Mouse (Mus musculus): ENCODE measurements around the gene Srpk2.
"Not testable (repeated sequence)": the region's sequence is repeated elsewhere in the genome, so short reads cannot be mapped to it uniquely, and the experiment has no call there.

Srpk2 gene

DNA sequence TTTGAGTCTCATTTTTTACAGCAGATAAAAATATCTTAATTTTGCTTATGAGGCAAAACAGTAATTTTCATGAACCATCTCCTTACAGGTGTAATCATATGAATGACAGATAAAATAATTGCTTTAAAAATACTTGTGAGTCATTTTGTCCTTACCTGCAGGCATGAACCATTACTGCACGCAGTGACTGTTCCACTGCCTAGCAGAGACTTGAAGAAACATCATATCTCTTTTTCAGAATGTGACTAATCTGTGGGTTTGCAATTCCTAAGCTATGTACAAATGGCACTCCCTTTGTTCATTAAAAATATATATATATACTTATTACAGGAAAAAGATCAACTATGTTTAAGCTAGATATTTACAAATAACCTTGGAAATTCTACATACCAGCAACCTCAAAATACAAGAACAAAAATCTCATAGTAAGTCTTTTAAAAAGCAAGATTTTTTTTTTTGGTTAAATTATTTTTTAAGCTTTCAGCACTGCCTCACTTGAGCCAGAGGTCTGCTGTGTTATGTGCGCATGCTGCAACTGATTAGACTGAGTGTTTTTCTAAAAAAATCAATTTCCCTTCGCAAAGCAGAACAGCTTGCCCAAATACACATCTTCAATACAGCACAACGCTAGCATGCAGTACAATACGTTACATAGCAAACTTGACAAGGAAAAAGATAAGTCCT, 68.7 kb downstream of the Srpk2 start:
- no peak for DNase-seq (ENCODE audit: low read depth in 1 of 2, low spot score in 2 of 2)

DNA sequence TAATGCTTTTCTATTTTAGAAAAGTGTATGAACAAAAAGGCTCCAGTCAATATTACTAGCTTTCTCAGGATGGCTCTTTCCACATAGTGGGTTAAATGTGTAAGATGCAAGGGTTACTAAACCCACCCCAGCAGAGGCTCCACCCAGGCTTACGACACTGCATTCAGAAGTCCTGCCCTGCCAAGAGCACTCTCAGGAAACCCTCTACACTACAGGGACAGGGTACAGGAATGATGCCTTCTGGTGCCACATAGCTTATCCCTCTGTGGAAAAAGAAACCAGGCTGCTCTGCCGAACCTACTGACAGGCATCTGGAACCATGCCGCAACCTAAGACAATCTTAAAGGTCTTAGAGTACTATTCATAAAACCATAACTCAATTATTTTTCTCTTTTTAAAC, 71.6 kb downstream of the Srpk2 start:
- DNase-seq (ENCODE audit: low read depth in 1 of 2, low spot score in 2 of 2), result no peak

DNA sequence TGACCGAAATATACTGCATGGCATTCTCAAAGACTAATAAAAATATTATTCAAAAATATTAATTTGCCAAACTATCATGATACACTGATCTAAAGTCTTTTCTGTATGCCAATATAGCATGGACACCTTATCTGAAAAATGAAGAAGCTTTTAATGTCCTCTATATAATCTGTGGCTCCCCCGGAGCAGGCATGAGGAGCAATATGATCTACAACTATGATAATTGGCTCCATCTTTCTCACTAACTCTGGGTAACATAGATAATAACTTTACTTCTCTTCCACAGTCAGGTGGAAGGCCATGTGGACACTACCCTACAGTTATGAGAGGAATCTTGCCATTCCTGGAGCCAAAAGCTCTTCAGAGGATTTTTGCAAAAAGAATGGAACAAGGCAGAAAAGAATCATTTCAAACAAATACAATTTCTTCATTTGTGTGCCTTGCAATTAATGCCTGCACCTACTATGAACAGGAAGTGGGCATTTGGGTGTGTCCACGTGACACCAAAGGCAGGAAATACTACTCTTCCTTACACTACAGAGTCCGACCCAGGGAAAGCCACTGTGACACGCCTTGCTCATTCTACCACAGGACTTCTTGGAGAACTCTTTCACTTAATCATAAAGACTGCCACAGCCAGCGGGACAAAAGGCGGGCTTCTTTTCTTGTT, 80.2 kb downstream of the Srpk2 start:
- no peak for DNase-seq (ENCODE audit: low read depth in 1 of 2, low spot score in 2 of 2)

DNA sequence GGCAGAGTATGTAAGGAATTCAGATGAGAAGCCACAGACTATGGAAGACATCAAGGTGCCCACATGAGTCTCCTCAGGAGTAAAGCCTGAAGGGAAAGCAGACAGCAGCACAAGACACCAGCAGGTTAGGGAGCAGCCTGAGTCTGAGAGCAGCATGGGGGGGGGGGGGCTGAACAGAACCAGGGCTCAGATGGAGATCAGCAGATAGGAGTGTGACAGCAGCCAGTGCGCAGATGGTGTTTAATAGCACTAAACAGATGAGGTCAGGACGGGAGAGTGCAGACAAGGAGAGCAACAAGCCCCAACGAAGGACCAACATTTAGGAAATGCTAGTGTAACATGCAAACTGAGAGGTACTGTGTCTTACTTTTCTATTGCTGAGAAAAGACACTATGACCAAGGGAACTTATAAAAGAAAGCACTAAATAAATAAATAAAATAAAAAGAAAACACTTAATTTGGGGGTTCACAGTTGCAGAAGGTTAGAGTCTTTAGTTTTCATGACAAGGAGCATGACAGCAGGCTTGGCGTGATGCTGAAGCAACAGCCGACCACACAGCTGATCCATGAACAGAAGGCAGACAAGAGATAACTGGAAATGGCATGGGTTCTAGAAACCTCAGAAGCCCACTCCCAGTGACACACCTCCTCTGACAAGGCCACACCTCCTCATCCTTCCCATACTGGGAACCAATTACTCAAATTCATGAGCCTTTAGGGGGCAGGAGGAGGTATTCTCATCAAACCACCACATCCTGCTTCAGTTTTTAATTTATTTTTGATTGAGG, 84.5 kb downstream of the Srpk2 start:
- no peak for DNase-seq (ENCODE audit: low read depth in 1 of 2, low spot score in 2 of 2)

DNA sequence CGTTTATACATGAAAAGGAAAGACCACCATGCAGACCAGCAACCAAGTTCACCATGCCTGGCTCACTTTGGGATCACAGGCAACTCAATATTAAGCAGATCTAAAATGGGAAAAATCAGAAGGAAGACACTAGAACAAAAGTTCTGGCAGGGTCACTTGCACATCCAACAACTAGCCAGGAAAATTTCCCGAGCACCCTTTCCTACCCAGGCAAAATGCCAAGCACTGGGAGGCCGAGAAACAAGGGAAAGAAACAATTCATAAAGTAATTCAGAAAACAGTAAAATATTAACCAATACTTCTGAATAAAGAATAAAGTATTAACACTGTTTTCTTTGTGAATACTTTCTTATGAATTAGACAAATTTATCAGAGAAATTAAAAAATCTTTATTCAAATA, 85.2 kb downstream of the Srpk2 start:
- no peak for DNase-seq (ENCODE audit: low read depth in 1 of 2, low spot score in 2 of 2)

DNA sequence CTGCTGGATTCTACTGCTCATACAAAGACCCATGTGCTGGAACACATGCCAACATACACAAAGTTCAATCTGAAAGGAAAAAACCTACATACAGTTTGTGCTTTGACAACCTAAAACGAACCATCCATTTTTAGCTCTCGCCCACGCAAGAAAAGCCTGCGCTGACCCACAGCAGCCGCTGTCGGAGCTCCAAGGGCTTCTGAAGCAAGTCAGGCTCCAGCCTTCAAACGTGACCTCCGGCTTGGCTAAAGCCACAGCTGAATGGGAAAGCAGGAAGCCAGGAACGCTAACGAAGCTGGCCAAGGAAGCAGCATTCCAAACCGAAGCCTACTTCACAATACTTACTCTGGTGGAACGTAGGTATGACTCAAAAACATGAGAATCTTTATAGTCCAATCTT, 85.9 kb downstream of the Srpk2 start:
- no peak for DNase-seq (ENCODE audit: low read depth in 1 of 2, low spot score in 2 of 2)

DNA sequence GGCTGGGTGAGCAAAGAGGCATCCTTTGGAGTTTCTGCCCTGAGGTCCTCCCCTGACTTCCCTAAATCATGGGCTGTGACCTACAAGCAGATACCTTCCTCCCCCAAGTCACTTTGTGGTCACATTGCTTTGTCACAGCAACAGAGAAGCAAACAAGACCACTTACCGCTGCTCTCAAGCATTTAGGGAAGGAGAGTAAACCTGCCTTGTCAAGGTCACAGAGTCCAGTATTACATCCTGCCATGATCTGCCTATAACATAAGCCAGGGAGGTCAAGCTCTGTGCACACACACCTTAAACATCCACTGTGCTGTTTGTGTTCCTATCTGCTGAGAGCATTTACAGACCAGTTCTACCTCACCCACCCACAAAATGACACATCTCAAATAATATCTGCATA, 86.4 kb downstream of the Srpk2 start:
- DNase-seq (ENCODE audit: low read depth in 1 of 2, low spot score in 2 of 2), result peak; percentile 10 to 28

DNA sequence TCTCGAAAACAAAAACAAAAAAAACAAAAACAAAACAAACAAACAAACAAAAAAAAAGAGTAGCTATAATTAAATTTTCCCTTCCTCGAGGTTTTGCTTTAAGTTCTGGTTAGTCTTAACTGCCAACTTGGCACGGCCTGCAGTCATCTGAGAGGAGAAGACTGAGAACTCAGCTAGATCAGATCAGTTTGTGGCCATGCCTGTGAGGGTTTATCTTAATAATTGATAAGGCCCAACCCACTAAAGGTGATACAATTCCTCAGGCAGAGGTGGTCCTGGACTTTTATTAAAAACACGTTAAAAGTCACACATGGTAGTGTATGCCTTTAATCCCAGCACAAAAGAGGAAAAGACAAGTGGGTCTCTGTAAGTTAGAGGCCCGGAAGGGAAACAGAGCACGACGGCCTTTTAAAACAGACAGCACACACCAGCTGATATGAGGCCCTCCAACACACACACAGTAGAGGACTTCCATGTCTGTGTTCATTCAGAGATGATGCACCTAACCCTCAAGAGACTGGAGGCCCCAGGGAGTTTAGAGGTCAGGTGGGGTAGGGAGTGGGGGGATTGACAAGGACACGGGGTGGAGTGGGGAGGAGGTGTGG, 87.1 kb downstream of the Srpk2 start:
- DNase-seq (ENCODE audit: low read depth in 1 of 2, low spot score in 2 of 2), result no peak

DNA sequence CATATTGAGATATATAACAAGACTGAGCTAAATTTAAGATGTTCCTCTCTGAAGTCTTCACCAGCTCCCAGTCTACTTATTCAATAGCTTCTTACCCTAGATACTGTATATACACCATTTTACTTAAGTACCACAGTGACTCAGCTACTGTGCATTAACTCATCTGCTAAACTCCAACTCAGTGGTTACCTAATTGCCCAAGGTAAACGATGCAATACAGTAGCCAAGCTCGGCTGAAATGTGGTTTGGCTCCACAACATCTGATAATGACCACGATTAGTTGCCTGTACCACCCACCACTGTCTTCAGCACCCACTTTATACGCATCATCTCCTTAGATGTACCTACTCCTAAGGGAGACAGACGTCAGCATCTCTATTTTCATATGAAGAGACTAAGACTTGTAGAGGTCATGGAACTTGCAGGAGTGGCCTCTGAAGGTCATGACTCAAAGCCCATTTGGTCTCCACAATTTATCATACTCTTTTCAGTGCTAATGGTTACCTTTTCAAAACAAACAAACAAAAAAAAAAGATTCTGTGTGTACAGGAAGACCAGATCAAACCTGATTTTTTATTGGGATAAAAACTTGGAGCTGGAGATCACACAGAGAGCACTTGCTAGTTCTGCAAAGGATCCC, 88.0 kb downstream of the Srpk2 start:
- no peak for DNase-seq (ENCODE audit: low read depth in 1 of 2, low spot score in 2 of 2)

DNA sequence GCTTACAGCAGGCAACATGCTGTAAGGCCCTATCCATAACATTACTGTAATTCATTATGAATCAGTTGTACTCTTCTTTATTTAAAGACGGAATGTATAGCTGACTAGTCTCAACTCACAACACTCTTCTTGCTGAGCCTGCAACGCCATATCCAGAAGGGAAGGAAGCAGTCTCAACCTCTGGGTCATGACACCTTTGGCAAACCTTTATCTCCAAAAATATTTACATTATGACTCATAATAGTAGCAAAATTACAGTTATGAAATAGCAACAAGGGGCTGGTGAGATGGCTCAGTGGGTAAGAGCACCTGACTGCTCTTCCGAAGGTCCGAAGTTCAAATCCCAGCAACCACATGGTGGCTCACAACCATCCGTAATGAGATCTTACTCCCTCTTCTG, 94.1 kb downstream of the Srpk2 start:
- DNase-seq (ENCODE audit: low read depth in 1 of 2, low spot score in 2 of 2), result not testable (repeated sequence)

DNA sequence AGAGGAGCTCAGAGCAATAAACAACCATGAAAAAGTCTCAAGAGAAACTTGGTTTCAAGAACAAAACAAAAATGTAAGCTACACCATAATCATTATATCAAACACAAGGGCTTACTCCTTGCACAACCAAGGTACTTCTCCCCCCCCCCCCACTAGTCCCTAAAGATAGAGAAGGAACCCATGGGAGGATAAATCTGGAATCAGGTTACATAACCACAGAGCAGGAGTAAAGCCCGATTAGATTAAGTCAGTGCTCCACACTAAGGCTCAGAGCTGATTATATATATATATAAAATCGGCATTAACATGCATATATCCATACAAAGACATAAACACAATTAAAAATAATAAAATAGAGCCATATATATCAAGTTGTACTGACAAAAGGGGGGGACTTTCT, 96.8 kb downstream of the Srpk2 start:
- DNase-seq (ENCODE audit: low read depth in 1 of 2, low spot score in 2 of 2), result no peak

DNA sequence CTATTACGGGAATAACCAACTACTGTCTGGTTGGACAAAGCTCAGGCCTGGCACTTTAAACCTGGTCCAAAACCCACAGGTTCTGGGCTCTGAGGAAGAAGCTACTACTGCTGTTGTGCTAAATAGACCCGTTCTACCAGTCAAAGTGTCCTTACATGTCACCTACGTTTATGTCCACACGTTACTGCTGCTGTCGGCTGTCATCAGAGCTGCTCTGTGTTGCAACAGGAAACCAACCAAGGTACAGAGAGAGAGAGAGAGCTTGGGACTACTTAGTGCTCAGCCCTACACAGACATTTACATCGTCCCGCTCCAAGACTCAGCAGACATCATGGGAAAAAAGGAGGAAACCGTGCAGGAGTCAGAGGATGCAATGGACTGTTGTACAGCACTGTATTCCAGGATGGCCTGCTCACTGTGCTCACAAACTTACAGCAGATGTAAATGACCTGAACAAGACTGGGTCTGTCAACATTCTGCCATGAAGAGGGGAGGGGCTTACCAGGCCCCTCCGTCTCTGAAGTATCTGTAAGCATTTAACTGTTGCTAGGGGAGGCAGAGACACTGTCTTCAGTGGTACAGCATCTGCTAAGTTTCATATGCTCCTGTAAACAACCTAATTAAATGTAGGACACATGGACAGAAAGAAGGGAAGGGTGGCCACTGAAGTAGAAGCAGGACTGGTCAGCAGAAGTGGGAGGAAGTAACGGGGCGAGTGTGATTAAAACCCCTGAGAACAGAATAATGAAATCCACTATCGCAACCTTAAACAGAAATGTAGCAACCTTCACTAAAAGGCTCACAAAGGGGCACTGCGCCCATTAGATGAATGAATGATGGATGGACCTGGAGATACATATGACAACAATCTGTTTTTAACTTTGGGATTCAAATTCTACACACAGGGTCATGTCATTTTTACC, 97.6 kb downstream of the Srpk2 start:
- DNase-seq (ENCODE audit: low read depth in 1 of 2, low spot score in 2 of 2), result no peak

DNA sequence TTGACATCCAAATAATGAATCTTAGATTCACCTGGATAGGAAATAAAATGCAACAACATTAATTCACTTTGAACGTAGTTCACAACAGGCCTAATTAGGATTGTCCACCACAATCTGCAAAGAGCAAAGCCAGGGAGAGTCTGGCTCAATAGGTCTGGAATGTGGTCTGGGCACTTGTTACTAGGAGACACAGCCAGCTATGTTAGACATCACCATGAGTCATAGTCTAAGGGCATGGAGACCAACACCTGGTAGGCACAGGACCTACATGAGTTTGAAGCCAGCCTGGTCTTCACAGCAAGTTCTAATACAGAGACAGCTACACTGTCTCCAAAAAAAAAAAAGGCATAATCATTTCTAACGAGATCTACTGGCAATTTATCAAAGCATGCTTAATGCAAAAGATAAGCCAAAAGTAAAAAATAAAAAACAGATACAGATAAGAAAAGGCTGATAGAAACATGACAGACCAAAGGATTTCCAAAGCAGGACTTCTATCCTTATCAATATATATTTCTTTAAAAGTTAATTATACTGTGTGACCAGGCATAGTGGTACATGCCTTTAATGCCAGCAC, 102.8 kb downstream of the Srpk2 start:
- DNase-seq (ENCODE audit: low read depth in 1 of 2, low spot score in 2 of 2), result no peak

DNA sequence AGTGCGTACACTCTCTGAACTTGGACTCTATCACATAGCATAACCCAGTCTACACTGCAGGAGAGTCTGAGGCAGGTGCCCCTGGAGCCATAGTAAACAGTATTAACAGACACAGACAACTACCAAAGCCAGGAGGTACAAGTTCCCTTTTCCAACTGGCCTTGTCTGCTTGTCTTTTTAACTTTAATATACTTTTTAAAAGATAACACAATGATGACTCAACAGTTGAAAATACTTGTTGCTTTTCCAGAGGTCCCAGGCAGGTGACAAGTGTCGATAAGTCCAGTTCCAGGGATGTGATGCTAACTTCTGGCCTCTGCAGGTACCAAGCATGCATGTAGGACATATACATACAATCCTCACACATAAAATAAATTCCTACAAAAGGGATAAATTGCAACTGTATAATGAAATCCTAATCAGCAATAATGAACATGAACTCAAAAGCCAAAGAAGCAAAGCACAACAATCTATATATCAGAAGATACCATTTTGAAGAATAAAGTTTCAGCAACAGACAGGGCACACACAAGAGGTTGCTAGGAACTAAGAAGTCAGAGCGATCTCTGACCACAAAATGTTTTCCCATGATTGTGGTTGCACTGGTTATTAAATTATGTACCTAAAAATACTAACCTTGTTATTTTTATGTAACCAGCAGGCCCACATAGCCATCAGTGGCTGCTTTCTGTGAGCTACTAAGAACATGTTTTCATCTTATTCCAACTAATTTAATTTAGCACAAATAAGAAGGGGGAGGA, 105.1 kb downstream of the Srpk2 start:
- DNase-seq (ENCODE audit: low read depth in 1 of 2, low spot score in 2 of 2), result no peak

DNA sequence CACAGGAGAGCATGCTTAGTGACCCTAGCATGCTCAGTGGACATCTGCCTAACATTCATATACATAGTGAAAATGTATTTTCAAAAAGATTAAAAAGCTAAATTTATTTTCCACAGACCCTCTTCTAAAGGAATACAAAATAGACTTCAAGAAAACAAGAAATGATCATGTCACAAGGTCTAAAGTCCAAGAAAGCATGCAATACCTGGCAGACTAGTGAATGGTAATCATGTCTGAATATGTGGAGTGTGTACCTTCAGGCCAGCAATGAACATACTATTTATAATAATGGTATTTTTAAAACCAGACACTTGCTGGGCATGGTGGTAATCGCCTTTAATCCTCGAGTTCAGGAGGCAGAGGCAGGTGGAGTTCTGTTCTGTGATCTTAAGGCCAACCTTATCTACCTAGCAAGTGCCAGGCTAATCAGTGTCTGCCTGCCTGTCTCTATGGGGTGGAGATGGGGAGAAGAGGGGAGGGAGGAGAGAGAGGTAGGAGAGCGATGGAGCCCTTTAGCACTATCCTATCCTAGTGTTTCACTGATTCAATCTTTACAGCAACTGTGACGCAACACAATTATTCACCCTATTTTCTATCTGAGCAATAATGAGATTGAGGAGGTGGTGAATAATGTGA, 106.0 kb downstream of the Srpk2 start:
- DNase-seq (ENCODE audit: low read depth in 1 of 2, low spot score in 2 of 2), result no peak

DNA sequence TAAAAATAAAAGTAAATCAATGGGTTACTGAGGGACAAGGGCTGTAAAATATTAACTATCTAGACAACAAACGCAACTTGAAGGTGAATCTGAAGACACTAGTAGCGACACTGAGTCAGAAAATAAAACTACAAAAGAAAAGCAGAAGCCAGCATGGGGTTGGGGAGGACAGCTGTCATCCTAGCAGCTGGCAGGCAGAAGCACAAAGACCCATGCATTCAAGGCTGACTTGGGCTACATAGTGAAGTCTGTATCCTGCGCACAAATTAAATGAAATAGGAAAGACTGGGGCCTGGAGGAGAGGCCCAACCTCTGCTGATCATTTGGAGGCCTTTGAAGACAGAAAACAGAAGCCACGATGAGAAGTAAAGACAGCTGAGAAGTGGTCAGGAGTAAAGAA, 106.6 kb downstream of the Srpk2 start:
- no peak for DNase-seq (ENCODE audit: low read depth in 1 of 2, low spot score in 2 of 2)

DNA sequence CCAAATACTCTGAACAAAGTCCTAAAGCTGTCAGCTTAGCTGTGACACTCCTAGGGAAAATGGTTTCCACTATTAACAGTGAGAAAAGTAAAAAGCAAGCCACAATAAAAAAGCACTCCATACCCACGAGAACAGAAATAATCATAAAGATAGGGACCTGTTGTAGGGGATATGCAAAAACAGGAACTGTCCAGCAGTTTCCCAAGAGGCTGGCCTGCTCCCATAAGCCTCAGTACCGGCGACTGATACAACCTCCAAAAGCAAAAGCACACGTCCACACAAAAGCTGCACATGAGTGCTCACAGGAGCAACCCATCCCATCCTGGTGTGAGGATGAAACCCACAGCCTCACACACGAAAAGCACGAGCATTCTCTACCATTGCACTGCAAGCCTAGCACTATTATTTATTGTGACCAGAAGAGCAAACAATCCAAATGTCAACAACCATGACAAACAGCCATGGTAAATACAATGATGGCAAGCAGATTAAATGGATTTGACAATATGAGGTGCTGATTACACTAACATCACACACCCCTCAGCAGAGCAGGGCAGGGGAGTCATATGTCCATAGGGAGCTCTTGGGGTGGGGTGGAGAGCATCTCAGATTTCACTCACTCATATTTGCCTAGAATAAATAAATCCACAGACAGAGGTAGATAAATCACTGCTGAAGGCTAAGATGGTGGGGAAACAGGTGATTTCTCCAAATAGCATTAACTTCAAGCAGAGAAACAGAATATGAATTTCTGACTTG, 107.9 kb downstream of the Srpk2 start:
- no peak for DNase-seq (ENCODE audit: low read depth in 1 of 2, low spot score in 2 of 2)

DNA sequence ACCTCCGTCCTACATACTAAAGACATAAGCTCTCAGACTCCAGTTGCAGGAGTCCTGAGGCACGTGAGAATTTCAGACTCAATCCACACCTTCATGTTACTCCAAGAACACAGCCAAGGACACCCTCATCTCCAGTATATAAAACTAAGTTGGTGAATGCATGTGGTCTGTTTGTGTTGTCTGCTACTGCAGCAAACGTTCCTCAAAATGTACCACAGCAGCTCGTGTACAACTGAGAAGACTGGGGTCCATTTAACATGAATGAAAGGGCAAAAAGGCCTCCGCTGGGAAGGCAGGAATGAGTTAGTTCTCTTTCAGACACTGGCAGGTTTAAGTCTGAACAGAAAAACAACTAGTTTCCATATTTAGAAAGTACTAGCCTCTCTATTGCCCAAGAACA, 110.5 kb downstream of the Srpk2 start:
- DNase-seq (ENCODE audit: low read depth in 1 of 2, low spot score in 2 of 2), result no peak
